Mouse (Mus musculus): ENCODE measurements around the gene Nfx1. TPM values are rescaled to one million over a fixed set of nuclear protein-coding genes. Genes with fewer than 3 reads are reported as not detected.

Gene Nfx1
- polyA plus RNA-seq, 1 experiment = 104 TPM

DNA sequence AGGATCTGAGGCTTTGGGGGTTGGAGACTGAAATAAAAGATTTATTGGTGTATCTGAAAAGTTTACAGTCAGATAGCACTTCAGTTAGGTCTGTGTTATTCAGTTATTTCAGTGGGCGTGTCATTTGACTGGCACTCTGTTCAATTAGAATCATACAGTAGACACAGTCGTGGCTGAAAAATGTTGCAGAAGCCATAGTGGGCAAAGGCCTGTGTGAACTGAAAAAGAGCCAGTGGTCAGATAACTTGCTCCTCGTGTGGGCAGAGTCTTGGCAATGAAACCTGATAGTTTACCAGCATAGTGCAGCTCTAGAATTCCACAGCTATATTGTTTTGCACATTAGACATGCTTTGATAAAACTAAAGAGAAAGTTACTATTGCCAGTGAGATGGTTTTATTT is 11.8 kb downstream of the Nfx1 start:
- Histone ChIP-seq H3K4me3 (ENCODE audit: low read depth, low read length) (no peak overlapping the region), H3K9ac (ENCODE audit: low read depth, poor library complexity, severe bottlenecking) (no peak overlapping the region), H3K27ac (ENCODE audit: insufficient read depth, low read length) (no peak overlapping the region), H3K27me3 (ENCODE audit: control insufficient read depth, insufficient read depth, low read length, poor library complexity, severe bottlenecking) (no peaks in the 10 kb centered on the region), H3K4me1 (ENCODE audit: control insufficient read depth, insufficient read depth, low read length) (no peaks in the 10 kb centered on the region), H3K9me3 (replicated peaks; ENCODE audit: control insufficient read depth, insufficient read depth, low read length, poor library complexity, severe bottlenecking) (no peaks in the 10 kb centered on the region), H3K36me3 (ENCODE audit: control insufficient read depth, insufficient read depth, low read length, poor library complexity, severe bottlenecking) (peaks cover 88% of the 10 kb centered on the region)
- no peak for TF ChIP-seq POLR2A (IDR thresholded peaks at IDR 0.05; ENCODE audit: insufficient read depth, low read length)
- TF ChIP-seq EP300 (IDR thresholded peaks at IDR 0.05; ENCODE audit: insufficient read depth, low read depth, low read length) = no peak
- no peak for TF ChIP-seq CTCF (IDR thresholded peaks at IDR 0.05; ENCODE audit: low read depth, low read length)

DNA sequence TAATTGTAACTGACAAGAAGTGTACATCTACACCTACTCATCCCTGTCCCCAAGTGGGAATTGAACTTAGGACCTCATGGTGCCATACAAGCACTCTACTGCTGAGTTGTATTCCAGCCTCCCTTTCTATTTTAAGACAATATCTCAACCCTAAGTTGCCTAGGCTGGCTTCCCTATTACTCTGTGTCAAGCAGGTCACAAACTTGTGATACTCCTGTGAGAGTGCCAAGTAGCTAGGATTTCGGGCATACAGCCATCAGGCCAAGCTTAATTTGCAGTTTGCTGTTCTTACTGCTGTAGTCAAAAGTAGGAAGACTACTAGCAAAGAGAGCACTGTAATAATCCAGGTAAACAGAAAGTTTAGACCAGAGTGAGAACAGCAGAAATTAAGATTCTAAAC is 13.0 kb downstream of the Nfx1 start:
- TF ChIP-seq POLR2A (IDR thresholded peaks at IDR 0.05; ENCODE audit: insufficient read depth, low read length) (no peak), EP300 (IDR thresholded peaks at IDR 0.05; ENCODE audit: insufficient read depth, low read depth, low read length) (no peak), CTCF (IDR thresholded peaks at IDR 0.05; ENCODE audit: low read depth, low read length) (no peak)
- Histone ChIP-seq H3K4me3 (ENCODE audit: low read depth, low read length) (no peak overlapping the region), H3K36me3 (ENCODE audit: control insufficient read depth, insufficient read depth, low read length, poor library complexity, severe bottlenecking) (peaks cover 86% of the 10 kb centered on the region), H3K27ac (ENCODE audit: insufficient read depth, low read length) (no peak overlapping the region), H3K9me3 (replicated peaks; ENCODE audit: control insufficient read depth, insufficient read depth, low read length, poor library complexity, severe bottlenecking) (no peaks in the 10 kb centered on the region), H3K27me3 (ENCODE audit: control insufficient read depth, insufficient read depth, low read length, poor library complexity, severe bottlenecking) (no peaks in the 10 kb centered on the region), H3K9ac (ENCODE audit: low read depth, poor library complexity, severe bottlenecking) (no peak overlapping the region), H3K4me1 (ENCODE audit: control insufficient read depth, insufficient read depth, low read length) (no peaks in the 10 kb centered on the region)

DNA sequence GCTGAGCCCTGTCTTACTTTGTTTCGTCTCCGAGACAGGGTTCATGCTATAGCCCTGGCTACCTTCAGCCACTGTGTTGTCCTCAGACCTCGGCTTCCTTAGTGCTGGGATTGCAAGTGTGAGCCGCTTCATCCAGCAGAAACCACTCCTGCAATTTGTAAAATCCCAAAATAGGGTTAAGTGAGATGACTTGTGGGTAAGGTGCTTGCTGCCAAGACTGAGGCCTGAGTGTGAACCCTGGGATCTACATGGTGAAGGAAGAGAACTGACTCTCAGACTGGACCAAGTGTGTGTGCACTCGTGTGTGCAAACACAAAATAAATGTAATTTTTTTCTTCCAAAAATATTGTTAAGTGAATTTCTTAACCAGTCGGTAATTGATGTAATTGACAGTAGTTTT is 18.9 kb downstream of the Nfx1 start:
- H3K9me3 ChIP-seq (replicated peaks; ENCODE audit: control insufficient read depth, insufficient read depth, low read length, poor library complexity, severe bottlenecking) = no peaks in the 10 kb centered on the region
- H3K36me3 ChIP-seq (ENCODE audit: control insufficient read depth, insufficient read depth, low read length, poor library complexity, severe bottlenecking) = peaks cover 85% of the 10 kb centered on the region
- TF ChIP-seq POLR2A (IDR thresholded peaks at IDR 0.05; ENCODE audit: insufficient read depth, low read length) = no peak
- TF ChIP-seq CTCF (IDR thresholded peaks at IDR 0.05; ENCODE audit: low read depth, low read length) = no peak
- TF ChIP-seq EP300 (IDR thresholded peaks at IDR 0.05; ENCODE audit: insufficient read depth, low read depth, low read length) = no peak
- no peak overlapping the region for H3K9ac ChIP-seq (ENCODE audit: low read depth, poor library complexity, severe bottlenecking)
- H3K27ac ChIP-seq (ENCODE audit: insufficient read depth, low read length) = no peak overlapping the region
- no peak overlapping the region for H3K4me3 ChIP-seq (ENCODE audit: low read depth, low read length)
- H3K4me1 ChIP-seq (ENCODE audit: control insufficient read depth, insufficient read depth, low read length) = no peaks in the 10 kb centered on the region
- H3K27me3 ChIP-seq (ENCODE audit: control insufficient read depth, insufficient read depth, low read length, poor library complexity, severe bottlenecking) = no peaks in the 10 kb centered on the region

DNA sequence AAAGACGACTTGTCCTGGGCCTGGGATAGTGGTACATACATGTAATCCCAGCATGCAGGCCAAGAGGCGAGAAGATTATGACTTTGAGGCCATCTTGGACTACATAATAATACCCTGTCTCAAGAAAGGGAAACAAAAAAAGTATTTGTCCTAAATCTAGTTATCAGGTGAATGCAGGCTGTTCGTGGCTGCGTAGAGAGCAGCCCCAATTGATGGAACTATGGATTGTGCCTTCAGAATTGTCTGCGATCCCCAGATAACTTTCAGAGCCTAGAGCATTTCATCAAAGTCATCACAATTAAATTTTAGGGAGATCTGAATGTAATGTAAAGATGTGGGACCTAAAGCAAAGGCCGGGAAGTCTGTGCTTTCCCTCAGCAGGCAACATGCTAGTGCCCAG is 25.6 kb downstream of the Nfx1 start:
- no peaks in the 10 kb centered on the region for H3K4me1 ChIP-seq (ENCODE audit: control insufficient read depth, insufficient read depth, low read length)
- no peaks in the 10 kb centered on the region for H3K27me3 ChIP-seq (ENCODE audit: control insufficient read depth, insufficient read depth, low read length, poor library complexity, severe bottlenecking)
- no peak overlapping the region for H3K9ac ChIP-seq (ENCODE audit: low read depth, poor library complexity, severe bottlenecking)
- no peak for TF ChIP-seq CTCF (IDR thresholded peaks at IDR 0.05; ENCODE audit: low read depth, low read length)
- TF ChIP-seq EP300 (IDR thresholded peaks at IDR 0.05; ENCODE audit: insufficient read depth, low read depth, low read length) = no peak
- no peak for TF ChIP-seq POLR2A (IDR thresholded peaks at IDR 0.05; ENCODE audit: insufficient read depth, low read length)
- no peaks in the 10 kb centered on the region for H3K9me3 ChIP-seq (replicated peaks; ENCODE audit: control insufficient read depth, insufficient read depth, low read length, poor library complexity, severe bottlenecking)
- H3K27ac ChIP-seq (ENCODE audit: insufficient read depth, low read length) = no peak overlapping the region
- no peak overlapping the region for H3K4me3 ChIP-seq (ENCODE audit: low read depth, low read length)
- H3K36me3 ChIP-seq (ENCODE audit: control insufficient read depth, insufficient read depth, low read length, poor library complexity, severe bottlenecking) = peaks cover 86% of the 10 kb centered on the region

DNA sequence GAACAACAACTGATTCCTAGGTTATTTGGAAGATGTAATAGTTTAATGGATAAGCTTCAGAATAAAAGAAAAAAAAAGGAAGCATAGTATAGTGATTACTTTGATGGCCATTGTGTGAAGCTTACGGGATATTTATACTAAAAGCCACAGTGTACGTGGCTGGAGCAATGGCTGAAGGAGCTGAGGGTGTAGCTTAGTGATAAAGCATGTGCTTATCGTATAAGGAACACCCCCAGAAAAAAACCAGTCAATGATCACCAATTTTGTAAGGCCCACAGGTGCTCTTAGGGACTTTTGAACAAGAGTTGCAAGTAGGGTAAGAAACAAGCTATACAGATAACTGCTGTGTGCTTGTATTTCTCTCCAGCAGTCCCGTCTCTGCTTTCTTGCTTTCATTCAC is 27.2 kb downstream of the Nfx1 start:
- Histone ChIP-seq H3K27me3 (ENCODE audit: control insufficient read depth, insufficient read depth, low read length, poor library complexity, severe bottlenecking) (no peaks in the 10 kb centered on the region), H3K36me3 (ENCODE audit: control insufficient read depth, insufficient read depth, low read length, poor library complexity, severe bottlenecking) (peaks cover 86% of the 10 kb centered on the region)

DNA sequence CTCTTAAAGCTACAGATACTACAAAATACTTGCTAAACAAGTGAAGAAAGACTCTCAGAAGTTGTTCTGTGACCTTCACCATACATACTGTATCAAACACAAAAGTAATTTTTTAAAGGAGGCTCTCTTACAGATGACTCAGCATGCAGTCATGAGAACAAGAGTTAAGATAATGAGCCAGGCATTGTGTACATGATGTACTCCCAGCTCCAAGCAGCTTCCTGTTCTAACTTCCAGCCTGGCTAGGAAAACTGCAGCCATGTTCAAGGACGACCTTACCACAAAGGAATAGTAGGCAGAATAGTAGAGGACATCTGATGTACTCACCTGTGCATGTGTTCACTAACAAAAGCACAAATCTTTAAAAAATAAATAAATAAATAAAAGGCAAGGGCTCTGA is 29.6 kb downstream of the Nfx1 start:
- H3K27ac ChIP-seq (ENCODE audit: insufficient read depth, low read length) = no peak overlapping the region
- no peaks in the 10 kb centered on the region for H3K9me3 ChIP-seq (replicated peaks; ENCODE audit: control insufficient read depth, insufficient read depth, low read length, poor library complexity, severe bottlenecking)
- TF ChIP-seq POLR2A (IDR thresholded peaks at IDR 0.05; ENCODE audit: insufficient read depth, low read length) = no peak
- no peak for TF ChIP-seq EP300 (IDR thresholded peaks at IDR 0.05; ENCODE audit: insufficient read depth, low read depth, low read length)
- TF ChIP-seq CTCF (IDR thresholded peaks at IDR 0.05; ENCODE audit: low read depth, low read length) = no peak
- no peak overlapping the region for H3K4me3 ChIP-seq (ENCODE audit: low read depth, low read length)
- H3K9ac ChIP-seq (ENCODE audit: low read depth, poor library complexity, severe bottlenecking) = no peak overlapping the region
- no peaks in the 10 kb centered on the region for H3K27me3 ChIP-seq (ENCODE audit: control insufficient read depth, insufficient read depth, low read length, poor library complexity, severe bottlenecking)
- H3K4me1 ChIP-seq (ENCODE audit: control insufficient read depth, insufficient read depth, low read length) = no peaks in the 10 kb centered on the region
- peaks cover 89% of the 10 kb centered on the region for H3K36me3 ChIP-seq (ENCODE audit: control insufficient read depth, insufficient read depth, low read length, poor library complexity, severe bottlenecking)

More for the DNA sequence above, 27.2 kb downstream of the Nfx1 start:
- no peak for TF ChIP-seq CTCF (IDR thresholded peaks at IDR 0.05; ENCODE audit: low read depth, low read length)
- TF ChIP-seq EP300 (IDR thresholded peaks at IDR 0.05; ENCODE audit: insufficient read depth, low read depth, low read length) = no peak
- TF ChIP-seq POLR2A (IDR thresholded peaks at IDR 0.05; ENCODE audit: insufficient read depth, low read length) = no peak
- no peak overlapping the region for H3K4me3 ChIP-seq (ENCODE audit: low read depth, low read length)
- no peaks in the 10 kb centered on the region for H3K4me1 ChIP-seq (ENCODE audit: control insufficient read depth, insufficient read depth, low read length)
- no peak overlapping the region for H3K27ac ChIP-seq (ENCODE audit: insufficient read depth, low read length)
- no peaks in the 10 kb centered on the region for H3K9me3 ChIP-seq (replicated peaks; ENCODE audit: control insufficient read depth, insufficient read depth, low read length, poor library complexity, severe bottlenecking)
- no peak overlapping the region for H3K9ac ChIP-seq (ENCODE audit: low read depth, poor library complexity, severe bottlenecking)

All from ES-Bruce4 (cell line).